Mouse (Mus musculus): ENCODE measurements around the gene Bean1. TPM values are rescaled to one million over a fixed set of nuclear protein-coding genes. Genes with fewer than 3 reads are reported as not detected.

Gene Bean1
- polyA plus RNA-seq, 1 experiment from 2014 or later = 0.06 TPM

DNA sequence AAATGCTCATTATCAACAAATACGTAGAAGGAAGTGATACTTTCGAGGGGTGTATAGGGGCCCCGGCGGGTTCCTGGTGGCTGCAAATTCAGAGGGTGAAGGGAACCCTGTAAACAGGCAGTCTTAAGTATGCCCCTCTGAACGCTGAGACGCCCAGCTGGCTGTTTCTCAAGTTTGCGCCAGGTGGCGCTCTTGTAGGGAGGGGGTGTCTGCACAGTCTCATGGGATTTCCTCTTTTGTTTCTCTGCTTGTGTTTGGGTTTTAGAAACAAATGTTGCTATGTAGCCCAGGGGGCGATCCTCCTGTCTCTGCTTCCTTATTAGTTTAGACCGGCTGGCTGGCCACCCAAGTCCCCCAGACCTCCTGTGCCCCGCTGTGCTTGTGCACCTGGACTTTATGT, 48.8 kb downstream of the Bean1 start:
- 13% methylated on average over 11 of the region's 11 CpGs for WGBS (ENCODE audit: insufficient replicate concordance)
- Histone ChIP-seq H3K27me3 (replicated peaks) (peaks cover 13% of the 10 kb centered on the region; the same call in 1 of the 2 replicates), H3K9me3 (replicated peaks) (no peaks in the 10 kb centered on the region), H3K4me1 (no peaks in the 10 kb centered on the region), H3K36me3 (no peaks in the 10 kb centered on the region), H3K27ac (no peak overlapping the region), H3K9ac (no peak overlapping the region), H3K4me2 (no peak overlapping the region), H3K4me3 (no peak overlapping the region)
- ATAC-seq = peak; percentile 40

DNA sequence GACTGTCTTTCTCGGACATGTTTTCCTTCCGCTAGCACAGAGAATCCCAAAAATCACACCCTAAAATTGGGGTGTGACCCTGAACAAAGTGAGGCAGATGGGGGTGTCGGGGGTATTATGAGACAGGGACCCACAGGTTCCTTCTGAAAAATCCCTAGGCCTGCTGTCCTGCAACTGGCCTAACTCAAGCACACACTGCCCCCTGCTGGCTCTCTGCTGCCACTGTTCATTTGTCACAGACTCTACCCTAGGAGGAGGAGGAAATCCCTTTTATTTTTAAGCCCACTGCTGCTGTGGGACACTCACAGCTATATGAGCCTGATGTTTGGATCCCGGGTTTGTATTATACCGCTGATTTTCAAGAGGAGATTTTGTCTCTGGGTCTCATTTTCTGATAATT, 49.6 kb downstream of the Bean1 start:
- H3K4me2 ChIP-seq = no peak overlapping the region
- 0 out of 2 replicates have a peak, but pooled peaks have one; percentile 35 for ATAC-seq

DNA sequence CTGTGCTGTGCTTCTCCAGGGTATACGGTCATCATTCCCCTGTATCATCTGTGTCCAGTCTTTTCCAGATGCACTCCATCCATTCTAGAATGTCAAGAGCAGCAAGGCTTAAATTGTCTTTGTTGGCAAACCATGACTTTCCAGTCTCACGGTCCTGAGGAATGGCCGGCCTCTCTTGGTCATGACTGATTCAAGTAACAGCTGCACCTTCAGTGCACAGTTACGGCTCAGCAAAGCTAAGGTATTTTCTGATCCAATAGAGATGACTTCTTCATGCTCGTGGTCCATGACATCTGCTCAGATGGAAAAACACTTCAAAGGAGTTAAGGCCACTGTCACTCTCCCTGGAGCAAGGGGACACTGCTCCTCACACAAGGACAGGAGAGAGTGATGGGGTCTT, 56.8 kb downstream of the Bean1 start:
- no peak overlapping the region for H3K27ac ChIP-seq
- H3K36me3 ChIP-seq = peaks cover 50% of the 10 kb centered on the region
- no peak overlapping the region for H3K4me2 ChIP-seq
- WGBS (ENCODE audit: insufficient replicate concordance) = 83% methylated on average over 5 of the region's 5 CpGs
- H3K4me1 ChIP-seq = peaks cover 16% of the 10 kb centered on the region
- no peak for ATAC-seq
- no peaks in the 10 kb centered on the region for H3K9me3 ChIP-seq (replicated peaks)
- no peak overlapping the region for H3K4me3 ChIP-seq
- H3K9ac ChIP-seq = no peak overlapping the region
- H3K27me3 ChIP-seq (replicated peaks) = no peaks in the 10 kb centered on the region

More for the DNA sequence above, 49.6 kb downstream of the Bean1 start:
- Histone ChIP-seq H3K4me3 (no peak overlapping the region), H3K27me3 (replicated peaks) (peaks cover 11% of the 10 kb centered on the region; the same call in 1 of the 2 replicates), H3K36me3 (no peaks in the 10 kb centered on the region), H3K27ac (no peak overlapping the region), H3K9ac (no peak overlapping the region), H3K9me3 (replicated peaks) (no peaks in the 10 kb centered on the region), H3K4me1 (no peaks in the 10 kb centered on the region)
- 41% methylated on average over 5 of the region's 5 CpGs for WGBS (ENCODE audit: insufficient replicate concordance)

DNA sequence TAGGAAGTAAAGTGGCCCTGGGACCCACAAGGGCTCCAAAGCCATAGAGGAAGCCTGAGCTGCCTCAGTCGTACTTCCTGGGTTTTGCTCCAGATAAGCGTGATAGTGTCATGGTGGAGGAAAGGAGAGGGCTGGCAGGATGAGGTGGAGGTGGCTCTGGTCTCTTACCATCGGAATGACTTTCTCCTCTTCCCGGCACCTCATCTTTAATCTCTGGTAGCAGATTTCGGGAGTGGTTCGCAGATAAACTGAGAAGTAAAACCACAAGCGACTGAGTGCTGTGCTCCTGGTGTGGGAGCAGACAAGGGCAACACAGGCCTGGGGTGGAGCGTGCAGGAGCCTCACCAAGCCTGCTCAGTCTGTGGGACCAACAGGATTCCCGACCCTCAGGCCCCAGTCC, 60.1 kb downstream of the Bean1 start:
- H3K9ac ChIP-seq = no peak overlapping the region
- no peaks in the 10 kb centered on the region for H3K9me3 ChIP-seq (replicated peaks)
- H3K4me1 ChIP-seq = peaks cover 16% of the 10 kb centered on the region
- no peak overlapping the region for H3K4me2 ChIP-seq
- H3K36me3 ChIP-seq = peaks cover 73% of the 10 kb centered on the region
- no peaks in the 10 kb centered on the region for H3K27me3 ChIP-seq (replicated peaks)
- whole genome bisulfite sequencing (ENCODE audit: insufficient replicate concordance) = 19% methylated on average over 8 of the region's 9 CpGs
- no peak overlapping the region for H3K27ac ChIP-seq
- peak; percentile 76 for ATAC-seq
- no peak overlapping the region for H3K4me3 ChIP-seq

DNA sequence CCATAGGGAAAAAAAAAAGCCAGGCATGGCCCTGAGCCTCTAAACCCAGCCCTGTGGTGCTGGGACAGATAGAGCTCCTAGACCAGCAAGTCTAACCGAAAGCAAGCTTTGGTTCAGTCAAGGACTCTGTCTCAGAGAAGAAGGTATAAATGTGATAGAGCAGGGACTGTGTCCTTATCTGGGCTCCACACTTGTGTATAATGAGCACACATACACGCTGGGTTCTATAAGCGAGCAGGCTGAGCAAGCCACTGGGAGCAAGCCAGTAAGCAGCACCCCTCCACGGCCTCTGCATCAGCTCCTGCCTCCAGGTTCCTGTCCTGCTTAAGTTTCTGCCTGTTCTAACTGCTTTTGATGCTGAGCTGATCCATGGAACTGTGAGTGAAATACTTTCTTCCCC, 61.8 kb downstream of the Bean1 start:
- Histone ChIP-seq H3K9ac (no peak overlapping the region), H3K4me3 (no peak overlapping the region), H3K4me2 (no peak overlapping the region), H3K4me1 (peaks cover 16% of the 10 kb centered on the region), H3K9me3 (replicated peaks) (no peaks in the 10 kb centered on the region), H3K27me3 (replicated peaks) (no peaks in the 10 kb centered on the region), H3K27ac (no peak overlapping the region), H3K36me3 (peaks cover 81% of the 10 kb centered on the region)
- ATAC-seq = peak; percentile 32; the same call in 1 of the 2 replicates
- WGBS (ENCODE audit: insufficient replicate concordance) = 52% methylated on average over 4 of the region's 4 CpGs

DNA sequence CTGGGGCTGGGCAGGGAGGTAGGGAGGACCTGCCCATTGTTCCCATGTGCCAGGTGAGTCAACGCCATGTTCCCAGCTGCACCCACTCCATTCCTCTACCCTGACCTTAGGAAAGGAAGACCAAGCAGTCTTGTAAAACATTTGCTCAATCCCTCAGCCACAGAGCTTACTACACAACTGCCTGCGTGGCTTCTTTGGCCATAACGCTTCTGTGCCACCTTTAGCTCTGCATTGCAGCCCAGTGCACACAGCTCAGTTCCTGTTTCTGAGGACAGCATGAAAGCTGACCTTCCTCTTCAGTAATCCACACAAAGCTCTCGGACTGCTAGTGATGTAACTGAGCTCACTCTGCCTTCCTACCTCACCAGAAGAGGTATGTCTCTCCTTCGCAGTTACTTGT, 62.7 kb downstream of the Bean1 start:
- no peak overlapping the region for H3K4me2 ChIP-seq
- 68% methylated on average over 5 of the region's 5 CpGs for WGBS (ENCODE audit: insufficient replicate concordance)
- peaks cover 16% of the 10 kb centered on the region for H3K4me1 ChIP-seq
- H3K9me3 ChIP-seq (replicated peaks) = no peaks in the 10 kb centered on the region
- no peak overlapping the region for H3K4me3 ChIP-seq
- ATAC-seq = no peak
- H3K27ac ChIP-seq = no peak overlapping the region
- H3K9ac ChIP-seq = no peak overlapping the region
- H3K36me3 ChIP-seq = peaks cover 79% of the 10 kb centered on the region
- H3K27me3 ChIP-seq (replicated peaks) = no peaks in the 10 kb centered on the region

DNA sequence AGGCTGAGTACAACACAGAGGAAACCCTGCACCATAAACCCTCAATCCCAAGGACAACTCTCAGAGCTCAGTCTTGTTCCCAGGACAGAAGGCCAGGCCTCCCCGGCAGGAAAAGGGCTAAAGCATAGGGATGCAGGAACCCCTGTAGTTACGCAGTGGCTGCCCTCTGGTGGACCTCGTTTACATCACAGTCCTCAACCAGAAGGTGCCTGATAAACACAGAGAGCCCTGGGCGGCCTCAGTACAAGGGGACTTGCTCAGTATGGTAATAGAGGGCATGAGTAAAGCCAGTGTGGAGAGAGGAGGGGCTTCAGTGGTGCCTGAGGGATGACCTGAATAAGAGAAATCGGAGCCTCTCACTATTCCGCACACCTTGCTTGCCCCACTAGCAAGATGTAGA, 64.3 kb downstream of the Bean1 start:
- Histone ChIP-seq H3K27me3 (replicated peaks) (no peaks in the 10 kb centered on the region), H3K4me3 (no peak overlapping the region), H3K4me1 (peaks cover 26% of the 10 kb centered on the region), H3K9ac (no peak overlapping the region), H3K9me3 (replicated peaks) (no peaks in the 10 kb centered on the region), H3K4me2 (no peak overlapping the region), H3K36me3 (peaks cover 73% of the 10 kb centered on the region), H3K27ac (no peak overlapping the region)
- no peak for ATAC-seq
- 54% methylated on average over 6 of the region's 6 CpGs for WGBS (ENCODE audit: insufficient replicate concordance)

DNA sequence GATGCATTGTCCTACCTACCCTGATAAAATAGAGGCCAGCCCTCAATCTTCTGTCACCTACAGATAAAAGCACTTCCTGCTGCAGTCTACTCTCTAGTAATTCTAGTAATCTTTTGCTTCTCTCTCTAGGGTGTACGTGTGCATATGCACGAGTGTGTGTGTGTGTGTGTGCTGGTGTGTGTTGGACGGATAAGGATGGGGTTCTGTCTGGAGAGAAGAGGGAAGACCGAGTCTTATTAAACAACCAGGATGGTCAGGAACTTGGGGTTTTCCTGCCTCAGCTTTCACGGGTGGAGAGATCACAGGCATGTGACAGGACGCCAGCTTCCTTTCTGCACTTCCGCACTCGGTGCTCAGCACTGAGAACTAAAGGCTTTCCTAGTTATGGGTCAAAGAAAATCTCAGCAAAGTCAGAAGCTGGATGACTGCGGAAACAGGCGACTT, 69.2 kb downstream of the Bean1 start:
- no peaks in the 10 kb centered on the region for H3K27me3 ChIP-seq (replicated peaks)
- H3K4me2 ChIP-seq = peak overlapping the region; percentile 19
- H3K4me3 ChIP-seq = no peak overlapping the region
- no peak overlapping the region for H3K27ac ChIP-seq
- peaks cover 24% of the 10 kb centered on the region for H3K4me1 ChIP-seq
- no peak overlapping the region; the same call in 1 of the 2 replicates for H3K9ac ChIP-seq
- H3K36me3 ChIP-seq = peaks cover 53% of the 10 kb centered on the region
- 28% methylated on average over 10 of the region's 10 CpGs for WGBS (ENCODE audit: insufficient replicate concordance)
- no peaks in the 10 kb centered on the region for H3K9me3 ChIP-seq (replicated peaks)
- peak; percentile 69 for ATAC-seq

DNA sequence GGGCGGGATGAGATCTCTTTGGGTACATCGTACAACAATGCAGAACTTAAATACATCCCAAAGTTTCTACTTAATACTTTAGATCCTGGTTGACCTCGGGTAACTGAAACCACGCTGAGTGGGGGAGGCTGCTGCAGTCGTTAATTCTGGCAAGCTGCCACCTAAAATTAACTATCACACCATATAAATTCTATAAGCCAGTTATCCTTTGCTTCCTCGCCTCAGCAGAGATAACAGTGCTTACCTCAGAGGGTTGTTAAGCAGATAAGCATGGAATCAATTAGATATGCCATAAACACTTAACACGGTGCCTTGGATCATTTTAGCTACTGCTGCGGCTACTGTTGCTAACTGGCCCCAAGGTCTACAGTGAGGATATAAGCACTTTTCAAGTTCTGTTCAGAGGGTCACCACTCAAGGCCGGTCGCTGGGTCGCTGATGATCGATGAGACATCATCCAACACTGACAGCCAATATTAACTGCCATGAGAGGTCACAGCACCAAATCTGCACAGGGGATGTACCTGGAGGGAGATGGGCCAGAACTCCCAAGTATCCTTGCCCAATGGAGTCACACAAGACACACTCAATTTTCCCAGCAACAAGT, 71.9 kb downstream of the Bean1 start:
- no peak for ATAC-seq
- no peak overlapping the region for H3K4me2 ChIP-seq

DNA sequence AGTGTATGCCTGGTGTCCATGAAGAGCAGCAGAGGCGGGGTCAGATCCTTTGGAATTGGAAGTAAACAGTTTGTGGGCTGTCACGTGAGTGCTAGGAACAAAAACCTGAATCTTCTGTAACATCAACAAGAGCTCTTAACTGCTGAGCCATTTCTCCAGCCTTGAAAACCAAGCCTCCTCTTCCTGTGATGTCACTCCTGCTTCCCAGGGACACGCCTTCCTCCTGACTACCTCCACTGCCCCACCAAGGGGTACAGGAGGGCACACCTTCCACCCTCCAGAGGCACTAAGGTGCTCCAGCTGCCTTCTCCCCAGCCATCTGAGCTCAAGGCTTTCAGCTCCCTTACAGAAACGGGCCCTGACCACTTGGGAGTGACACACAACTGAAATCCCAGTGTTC, 76.4 kb downstream of the Bean1 start:
- H3K27ac ChIP-seq = no peak overlapping the region; the same call in 1 of the 2 replicates
- peaks cover 8% of the 10 kb centered on the region; the same call in 1 of the 2 replicates for H3K36me3 ChIP-seq
- no peak for ATAC-seq
- no peak overlapping the region for H3K4me3 ChIP-seq
- peak overlapping the region; percentile 92 for H3K4me2 ChIP-seq
- H3K27me3 ChIP-seq (replicated peaks) = no peaks in the 10 kb centered on the region
- 73% methylated on average over 4 of the region's 4 CpGs for WGBS (ENCODE audit: insufficient replicate concordance)
- peaks cover 42% of the 10 kb centered on the region for H3K4me1 ChIP-seq
- no peaks in the 10 kb centered on the region for H3K9me3 ChIP-seq (replicated peaks)
- no peak overlapping the region for H3K9ac ChIP-seq

More for the DNA sequence above, 71.9 kb downstream of the Bean1 start:
- Histone ChIP-seq H3K9me3 (replicated peaks) (no peaks in the 10 kb centered on the region), H3K36me3 (peaks cover 36% of the 10 kb centered on the region), H3K27me3 (replicated peaks) (no peaks in the 10 kb centered on the region), H3K4me1 (peaks cover 30% of the 10 kb centered on the region), H3K27ac (no peak overlapping the region), H3K4me3 (no peak overlapping the region), H3K9ac (no peak overlapping the region)
- WGBS (ENCODE audit: insufficient replicate concordance) = 68% methylated on average over 12 of the region's 12 CpGs

DNA sequence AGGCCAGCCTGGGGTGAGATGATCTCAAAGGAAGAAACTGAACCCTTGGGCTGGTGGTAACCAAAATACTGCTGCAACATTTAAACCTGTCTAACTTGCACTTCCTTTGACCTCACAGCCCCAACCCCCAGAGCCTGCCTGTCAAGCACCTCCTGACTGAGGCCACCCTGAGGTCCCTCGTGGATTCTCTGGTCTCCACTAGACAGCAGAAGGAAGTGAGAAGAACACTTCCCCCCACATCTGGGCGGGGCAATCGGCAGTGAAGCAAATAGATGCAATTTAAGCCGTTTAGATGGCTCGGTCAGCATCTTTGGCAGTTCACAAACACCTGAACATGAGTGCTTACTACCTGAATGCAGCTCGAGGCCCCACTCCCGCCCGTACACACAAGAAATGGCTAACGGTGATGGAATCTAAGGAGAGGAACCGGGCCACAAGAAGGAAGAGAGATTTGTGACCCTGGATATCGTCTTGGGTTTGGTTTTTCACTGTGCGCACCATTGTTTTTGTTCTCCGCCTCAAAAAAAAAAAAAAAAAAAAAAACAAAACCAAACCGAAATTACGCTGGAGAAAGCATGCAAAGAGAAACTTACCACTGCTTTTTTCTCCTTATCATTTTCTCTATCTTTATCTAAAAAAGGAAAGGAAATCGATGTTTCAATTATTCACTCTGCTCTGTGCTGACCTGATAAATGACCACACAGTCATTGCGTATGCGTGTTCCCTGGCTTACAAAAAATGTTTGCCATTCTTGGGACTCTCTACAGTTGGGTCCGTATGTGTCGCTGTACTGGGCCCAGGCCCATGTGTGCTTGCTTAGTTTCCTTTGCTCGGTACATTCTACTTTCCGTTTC, 77.0 kb downstream of the Bean1 start:
- H3K27me3 ChIP-seq (replicated peaks) = no peaks in the 10 kb centered on the region
- 40% methylated on average over 22 of the region's 22 CpGs for WGBS (ENCODE audit: insufficient replicate concordance)
- no peak for ATAC-seq

DNA sequence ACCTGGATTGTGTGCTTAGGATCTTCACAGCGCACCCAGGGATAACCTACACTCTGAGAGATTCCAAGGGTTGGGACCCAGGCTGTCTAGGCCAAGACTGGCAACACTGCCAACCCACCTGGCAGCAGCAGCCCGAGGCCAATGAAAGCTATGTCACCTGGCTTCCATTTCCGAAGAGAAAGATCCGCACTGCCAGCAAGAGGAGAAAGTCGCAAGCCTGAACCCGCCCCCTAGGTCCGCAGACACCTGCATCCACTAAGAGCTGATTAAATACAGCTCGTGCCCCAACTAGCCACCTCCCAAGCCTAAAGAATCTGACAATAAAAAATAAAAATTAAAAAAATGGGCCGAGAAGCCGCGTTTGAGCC, 77.7 kb downstream of the Bean1 start:
- Histone ChIP-seq H3K36me3 (peaks cover 4% of the 10 kb centered on the region; the same call in 1 of the 2 replicates), H3K27me3 (replicated peaks) (no peaks in the 10 kb centered on the region), H3K27ac (peak overlapping the region; percentile 70), H3K4me1 (peaks cover 42% of the 10 kb centered on the region), H3K9ac (peak overlapping the region; percentile 82), H3K4me3 (peak overlapping the region; percentile 84), H3K9me3 (replicated peaks) (no peaks in the 10 kb centered on the region), H3K4me2 (peak overlapping the region; percentile 92)
- WGBS (ENCODE audit: insufficient replicate concordance) = 3% methylated on average over 11 of the region's 11 CpGs
- ATAC-seq = peak; percentile 27; the same call in 1 of the 2 replicates

More for the DNA sequence above, 77.0 kb downstream of the Bean1 start:
- Histone ChIP-seq H3K9me3 (replicated peaks) (no peaks in the 10 kb centered on the region), H3K4me2 (peak overlapping the region; percentile 92), H3K36me3 (peaks cover 8% of the 10 kb centered on the region; the same call in 1 of the 2 replicates), H3K4me1 (peaks cover 42% of the 10 kb centered on the region), H3K27ac (peak overlapping the region; percentile 70), H3K4me3 (peak overlapping the region; percentile 84), H3K9ac (peak overlapping the region; percentile 82)

Measured in liver, embryonic 12.5 days (tissue).